Mouse (Mus musculus): ENCODE data around the gene Zfp36l2. TPM values are rescaled to one million over a fixed set of nuclear protein-coding genes. Genes with fewer than 3 reads are reported as not detected.

Gene Zfp36l2
- total and polyA plus RNA-seq, 3 experiments = 68.5 to 174 (median 93.6) TPM

DNA sequence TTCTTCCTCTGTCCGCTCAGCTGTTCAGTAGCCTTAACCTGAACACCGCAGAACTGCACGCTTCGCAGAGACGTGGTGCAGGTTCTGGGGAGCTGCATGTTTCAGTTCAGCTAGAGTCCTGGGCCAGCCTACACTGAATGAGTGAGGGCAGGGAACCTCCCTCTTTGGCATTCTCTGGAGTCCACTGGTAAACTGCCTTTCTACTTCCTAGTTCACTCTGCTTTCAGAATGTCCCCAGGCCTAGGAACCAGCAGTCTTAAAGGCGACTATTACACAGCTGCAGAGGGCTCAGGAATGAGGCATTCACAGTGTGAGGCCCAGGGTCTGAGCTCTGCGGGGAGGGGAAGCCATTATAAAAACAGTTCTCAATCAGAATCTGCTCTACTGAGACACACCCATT lies 15.6 kb upstream of the Zfp36l2 start:
- Histone ChIP-seq H3K4me1 (ENCODE audit: control insufficient read depth in 1 of 2, insufficient read depth in 2 of 2, low read length in 2 of 2) (no peaks in the 10 kb centered on the region), H3K9ac (ENCODE audit: control insufficient read depth, low read depth, low read length, poor library complexity, severe bottlenecking) (no peak overlapping the region), H3K36me3 (ENCODE audit: control insufficient read depth in 1 of 2, insufficient read depth in 2 of 2, low read length in 2 of 2) (no peaks in the 10 kb centered on the region; a peak in 2 of 4 replicates), H3K27ac (ENCODE audit: control insufficient read depth, low read depth, low read length) (no peak overlapping the region), H3K27me3 (ENCODE audit: control insufficient read depth in 1 of 2, insufficient read depth in 2 of 2, low read length in 2 of 2) (no peaks in the 10 kb centered on the region), H3K9me3 (replicated peaks; ENCODE audit: insufficient read depth, low read length) (no peaks in the 10 kb centered on the region), H3K79me2 (ENCODE audit: control insufficient read depth, insufficient read depth, low read length, poor library complexity) (no peaks in the 10 kb centered on the region), H3K4me3 (ENCODE audit: control insufficient read depth in 1 of 2, insufficient read depth in 1 of 2, low read depth in 2 of 2, low read length in 2 of 2) (no peak overlapping the region)
- TF ChIP-seq GATA1 (IDR thresholded peaks at IDR 0.05; ENCODE audit: low read depth, low read length) (no peak), MYC (IDR thresholded peaks at IDR 0.05; ENCODE audit: low read depth, low read length) (no peak), POLR2AphosphoS2 (IDR thresholded peaks at IDR 0.05; ENCODE audit: low read length) (no peak), MXI1 (IDR thresholded peaks at IDR 0.05; ENCODE audit: low read depth, low read length) (no peak), NELFE (IDR thresholded peaks at IDR 0.05; ENCODE audit: low read depth, low read length) (no peak), MAX (IDR thresholded peaks at IDR 0.05; ENCODE audit: low read length) (no peak)
- DNase-seq (ENCODE audit: low read depth, low spot score) = no peak

- no peak for DNase-seq (ENCODE audit: low read depth, low spot score)
- TF ChIP-seq USF1 (IDR thresholded peaks at IDR 0.05; ENCODE audit: low read depth, low read length) (no peak), JUND (IDR thresholded peaks at IDR 0.05; ENCODE audit: low read depth, low read length) (no peak), MAZ (IDR thresholded peaks at IDR 0.05; ENCODE audit: low read depth, low read length) (no peak), MYC (IDR thresholded peaks at IDR 0.05; ENCODE audit: low read depth, low read length) (no peak), E2F4 (IDR thresholded peaks at IDR 0.05; ENCODE audit: borderline replicate concordance, low read depth, low read length) (no peak), MXI1 (IDR thresholded peaks at IDR 0.05; ENCODE audit: low read depth, low read length) (no peak), HCFC1 (IDR thresholded peaks at IDR 0.05; ENCODE audit: low read depth, low read length) (no peak), UBTF (IDR thresholded peaks at IDR 0.05; ENCODE audit: borderline replicate concordance, insufficient read depth, low read depth, low read length) (no peak), ETS1 (IDR thresholded peaks at IDR 0.05; ENCODE audit: low read depth, low read length) (no peak), ZC3H11A (IDR thresholded peaks at IDR 0.05; ENCODE audit: low read depth, low read length) (no peak), KAT2A (conservative IDR thresholded peaks at IDR 0.05; ENCODE audit: low read depth, low read length) (no peak), POLR2AphosphoS2 (IDR thresholded peaks at IDR 0.05; ENCODE audit: low read length) (no peak), CHD2 (IDR thresholded peaks at IDR 0.05; ENCODE audit: low read length) (no peak), ZKSCAN1 (IDR thresholded peaks at IDR 0.05; ENCODE audit: low read depth, low read length) (no peak), ZMIZ1 (IDR thresholded peaks at IDR 0.05; ENCODE audit: low read depth, low read length) (no peak), MAFK (IDR thresholded peaks at IDR 0.05; ENCODE audit: borderline replicate concordance, low read depth, low read length) (no peak), ELF1 (IDR thresholded peaks at IDR 0.05; ENCODE audit: low read depth, low read length) (no peak)
- Histone ChIP-seq H3K9ac (ENCODE audit: control insufficient read depth, low read depth, low read length, poor library complexity, severe bottlenecking) (no peak overlapping the region), H3K4me3 (ENCODE audit: control insufficient read depth in 1 of 2, insufficient read depth in 1 of 2, low read depth in 2 of 2, low read length in 2 of 2) (no peak overlapping the region), H3K9me3 (replicated peaks; ENCODE audit: insufficient read depth, low read length) (no peaks in the 10 kb centered on the region), H3K27ac (ENCODE audit: control insufficient read depth, low read depth, low read length) (no peak overlapping the region), H3K27me3 (ENCODE audit: control insufficient read depth in 1 of 2, insufficient read depth in 2 of 2, low read length in 2 of 2) (no peaks in the 10 kb centered on the region), H3K79me2 (ENCODE audit: control insufficient read depth, insufficient read depth, low read length, poor library complexity) (no peaks in the 10 kb centered on the region), H3K36me3 (ENCODE audit: control insufficient read depth in 1 of 2, insufficient read depth in 2 of 2, low read length in 2 of 2) (no peaks in the 10 kb centered on the region; a peak in 1 of 4 replicates), H3K4me1 (ENCODE audit: control insufficient read depth in 1 of 2, insufficient read depth in 2 of 2, low read length in 2 of 2) (no peaks in the 10 kb centered on the region)
Observed at GRCm38 (mm10) chr17:84201183-84201582, 13.4 kb upstream of the Zfp36l2 start.
